Mouse (Mus musculus): Measurements from ENCODE around the gene Sar1b.

The Sar1b gene

DNA sequence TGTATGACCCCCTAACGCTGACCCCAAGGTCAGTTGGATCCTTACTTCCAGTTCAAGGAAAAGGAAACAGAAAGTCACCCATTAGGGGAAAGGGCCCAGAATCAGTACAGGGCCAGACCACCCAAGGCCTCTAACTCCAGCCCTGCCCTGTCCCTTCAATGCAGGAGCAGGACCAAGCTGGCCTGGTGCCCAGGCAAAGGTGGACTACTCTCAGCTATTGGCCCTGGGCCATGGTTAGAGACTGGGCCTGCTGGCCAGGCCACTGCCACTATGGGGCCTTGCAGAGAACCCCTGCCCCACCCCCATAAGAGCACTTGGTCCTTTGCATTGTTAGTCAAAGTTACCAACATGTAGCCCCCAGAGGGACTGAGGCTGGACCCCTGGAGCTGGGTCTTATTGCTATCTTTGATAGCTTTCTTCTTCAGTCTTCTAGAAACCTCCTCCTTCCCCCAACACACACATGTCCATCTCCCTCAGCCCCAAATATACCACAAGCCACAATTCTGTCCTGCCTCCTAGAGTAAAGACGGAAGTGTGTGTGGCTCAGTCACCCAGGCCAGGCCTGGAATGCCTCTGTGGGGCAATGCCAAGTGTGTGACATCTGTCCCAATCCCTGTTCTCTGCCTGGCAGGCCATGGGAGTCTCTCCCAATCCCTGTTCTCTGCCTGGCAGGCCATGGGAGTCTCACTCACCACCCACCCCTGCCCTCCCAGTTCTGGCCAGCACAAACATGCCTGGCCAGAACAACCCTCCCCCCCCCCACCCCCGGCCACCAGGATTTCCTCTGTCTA lies 60.7 kb downstream of the Sar1b start:
- no peak for ATAC-seq (ENCODE audit: insufficient number of reproducible peaks, low FRiP score, low TSS enrichment)

- no peak for ATAC-seq (ENCODE audit: insufficient number of reproducible peaks, low FRiP score, low TSS enrichment)
Measured at GRCm38 (mm10) chr11:51824867-51825424, 61.5 kb downstream of the Sar1b start.

- peak; percentile 95 for ATAC-seq (ENCODE audit: insufficient number of reproducible peaks, low FRiP score, low TSS enrichment)
Measured at GRCm38 (mm10) chr11:51831962-51832909, 68.7 kb downstream of the Sar1b start.

DNA sequence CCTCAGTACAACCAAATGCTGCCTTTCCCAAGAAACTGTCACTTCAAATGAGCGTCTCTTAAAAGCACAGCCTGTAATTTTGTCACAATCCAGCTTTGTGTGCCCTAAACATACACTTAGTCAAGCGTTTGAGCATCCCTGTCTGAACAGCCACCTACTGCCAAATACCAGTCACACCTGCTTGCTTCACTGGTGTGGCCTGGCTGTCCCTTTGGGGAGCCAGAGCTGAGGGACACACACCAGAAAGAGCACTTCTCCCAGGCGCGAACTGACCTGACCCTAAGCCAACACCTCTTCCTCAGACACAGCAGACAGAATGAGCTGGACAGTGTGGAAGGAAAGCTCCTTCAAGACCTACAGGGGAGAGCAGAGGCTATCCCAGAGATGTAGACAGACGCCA lies 69.5 kb downstream of the Sar1b start:
- no peak for ATAC-seq (ENCODE audit: insufficient number of reproducible peaks, low FRiP score, low TSS enrichment)

DNA sequence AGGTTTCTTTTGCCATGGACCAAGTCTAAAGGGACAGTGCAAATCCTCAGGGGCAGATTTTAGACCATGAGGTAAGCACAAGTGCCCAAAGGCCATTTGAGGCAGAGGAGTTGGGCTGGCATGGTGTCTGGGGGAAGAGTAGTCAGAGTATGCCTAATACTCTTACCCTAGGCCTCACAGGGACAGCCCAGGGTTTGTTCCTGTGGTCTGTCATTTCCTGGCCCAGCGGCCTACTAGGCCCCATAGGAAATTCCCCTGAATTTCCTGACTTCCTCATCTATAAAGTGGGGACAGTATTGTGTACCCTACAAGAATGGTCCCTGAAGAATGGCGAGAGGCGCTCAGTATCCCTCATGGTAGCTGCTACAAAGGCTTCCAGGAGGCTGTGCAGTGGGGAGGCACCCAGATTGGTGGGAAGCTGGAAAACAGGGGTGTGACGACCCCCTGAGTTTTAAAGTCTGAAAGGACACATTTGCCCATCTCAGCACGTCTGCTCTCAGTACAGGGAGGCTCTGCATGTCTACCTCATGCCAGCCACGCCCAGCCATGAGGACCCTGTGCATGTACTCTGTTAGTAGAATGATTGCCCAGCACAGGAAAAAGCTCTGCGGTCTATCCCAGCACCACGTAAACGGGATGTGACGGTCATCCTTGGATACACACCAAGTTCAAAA lies 70.0 kb downstream of the Sar1b start:
- ATAC-seq (ENCODE audit: insufficient number of reproducible peaks, low FRiP score, low TSS enrichment), result no peak

DNA sequence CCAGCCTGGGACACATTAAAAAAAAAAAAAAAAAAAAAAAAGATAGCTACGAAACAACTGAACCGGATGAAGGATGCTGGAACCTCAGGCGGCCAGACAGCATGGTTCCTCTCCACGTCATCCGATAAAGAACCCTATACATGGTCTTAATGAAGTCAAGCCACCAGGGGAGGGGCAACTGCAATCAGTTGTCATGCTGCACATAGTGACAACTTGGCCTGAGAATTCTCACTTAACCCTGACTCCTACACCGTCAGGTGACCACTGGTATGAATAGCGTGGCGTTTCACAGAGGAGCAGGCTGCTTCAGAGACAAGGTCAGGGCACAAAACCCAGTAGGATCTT lies 70.6 kb downstream of the Sar1b start:
- no peak for ATAC-seq (ENCODE audit: insufficient number of reproducible peaks, low FRiP score, low TSS enrichment)

- no peak for ATAC-seq (ENCODE audit: insufficient number of reproducible peaks, low FRiP score, low TSS enrichment)
Measured at GRCm38 (mm10) chr11:51835598-51835997, 72.1 kb downstream of the Sar1b start.

DNA sequence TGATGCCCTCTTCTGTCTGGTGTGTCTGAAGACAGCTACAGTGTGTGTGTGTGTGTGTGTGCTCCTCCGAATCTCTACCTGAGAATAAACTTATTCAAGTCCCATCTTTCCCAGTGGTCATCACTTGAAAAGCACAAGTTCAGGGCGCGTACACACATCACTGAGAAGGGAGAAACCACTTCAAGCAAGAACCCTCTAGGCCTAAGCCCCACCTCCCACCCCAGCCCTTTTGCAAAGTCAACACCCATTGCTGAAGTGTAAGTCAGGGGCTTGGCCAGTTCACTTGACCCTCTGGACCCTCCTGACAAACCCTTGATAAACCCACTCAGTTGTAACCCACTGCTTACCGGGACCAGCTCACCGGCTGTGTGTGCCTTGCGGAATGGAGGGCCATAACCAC lies 73.0 kb downstream of the Sar1b start:
- ATAC-seq (ENCODE audit: insufficient number of reproducible peaks, low FRiP score, low TSS enrichment), result no peak

DNA sequence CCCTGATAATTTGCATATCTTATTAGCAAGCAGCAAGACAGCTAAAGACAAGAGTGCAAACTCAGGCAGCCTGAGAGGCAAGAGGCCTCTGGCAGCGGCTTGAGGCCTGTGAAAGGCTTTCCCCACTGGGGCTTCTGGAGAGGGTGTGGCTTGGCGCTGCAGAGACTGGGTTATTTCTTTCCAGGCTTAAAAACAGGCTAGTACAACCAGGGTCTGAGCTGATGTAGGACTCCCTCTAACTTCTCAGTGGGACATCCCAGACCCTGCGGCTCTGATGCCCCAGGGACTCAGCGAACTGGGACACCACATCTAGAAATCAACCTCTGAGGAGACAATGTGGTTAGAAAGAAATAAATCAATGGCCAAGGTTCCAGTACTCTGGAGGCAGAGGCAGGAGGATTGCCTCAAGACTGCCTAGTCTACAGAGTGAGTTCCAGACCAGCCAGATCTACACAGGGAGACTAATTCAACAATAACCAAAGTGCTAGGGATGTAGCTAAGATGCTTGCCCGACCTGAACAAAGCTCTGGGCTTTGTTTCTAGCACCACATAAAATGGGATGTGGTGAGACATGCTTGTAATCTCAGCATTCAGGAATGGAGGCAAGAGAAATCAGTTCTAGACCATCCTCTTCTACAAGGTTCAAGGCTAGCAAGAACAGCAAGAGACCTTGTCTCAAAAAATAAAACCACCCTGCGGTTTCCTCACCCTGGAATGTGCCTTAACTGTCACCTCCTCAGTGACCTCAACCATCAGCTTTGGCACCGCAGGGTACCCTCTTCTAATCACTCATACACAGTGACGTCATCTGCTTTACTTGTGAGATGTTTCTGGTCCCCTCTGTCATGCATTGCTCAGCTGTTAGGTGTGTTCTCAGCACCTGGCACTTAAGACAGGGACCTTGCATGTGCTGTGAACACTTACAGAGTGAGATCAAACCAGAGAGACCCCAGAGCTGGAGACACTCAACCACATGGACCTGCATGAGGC lies 74.0 kb downstream of the Sar1b start:
- ATAC-seq (ENCODE audit: insufficient number of reproducible peaks, low FRiP score, low TSS enrichment), result no peak

DNA sequence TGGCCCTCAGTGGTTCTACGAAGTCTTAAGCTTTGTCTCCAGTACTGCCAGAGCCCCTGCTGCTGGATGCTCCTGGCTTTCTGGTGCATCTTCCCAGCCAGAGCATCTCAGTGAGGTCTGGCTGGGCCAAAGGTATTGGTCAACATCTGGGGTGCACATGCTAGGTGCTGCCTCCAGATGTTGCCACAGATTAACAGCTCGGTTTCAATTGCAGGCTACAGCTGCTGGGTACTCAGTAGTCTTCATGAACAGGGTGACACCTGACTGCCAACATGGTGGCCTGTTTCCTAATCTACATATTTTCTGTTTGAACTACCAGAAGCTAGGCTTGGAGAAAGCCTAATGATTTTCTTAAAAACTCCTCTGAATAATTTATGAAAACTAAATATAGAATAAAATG lies 75.6 kb downstream of the Sar1b start:
- ATAC-seq (ENCODE audit: insufficient number of reproducible peaks, low FRiP score, low TSS enrichment), result no peak

DNA sequence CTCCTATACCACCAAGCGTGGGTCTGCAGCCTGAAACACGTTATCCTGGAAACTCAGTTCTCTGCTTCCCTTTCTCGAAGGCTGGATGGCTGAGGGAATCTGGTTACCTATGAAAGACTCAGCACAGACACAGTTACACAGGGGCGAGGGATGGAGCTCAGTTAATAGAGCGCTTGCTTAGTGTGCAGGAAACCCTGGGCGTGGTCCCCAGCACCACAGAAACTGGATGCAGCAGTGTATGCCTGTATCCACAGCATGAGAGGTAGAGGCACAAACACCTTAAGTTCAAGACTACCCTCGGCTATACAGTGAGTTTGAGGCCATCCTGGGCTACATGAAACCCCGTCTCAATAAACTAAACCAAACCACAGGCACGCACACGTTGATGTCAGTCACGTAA lies 76.5 kb downstream of the Sar1b start:
- ATAC-seq (ENCODE audit: insufficient number of reproducible peaks, low FRiP score, low TSS enrichment), result no peak

DNA sequence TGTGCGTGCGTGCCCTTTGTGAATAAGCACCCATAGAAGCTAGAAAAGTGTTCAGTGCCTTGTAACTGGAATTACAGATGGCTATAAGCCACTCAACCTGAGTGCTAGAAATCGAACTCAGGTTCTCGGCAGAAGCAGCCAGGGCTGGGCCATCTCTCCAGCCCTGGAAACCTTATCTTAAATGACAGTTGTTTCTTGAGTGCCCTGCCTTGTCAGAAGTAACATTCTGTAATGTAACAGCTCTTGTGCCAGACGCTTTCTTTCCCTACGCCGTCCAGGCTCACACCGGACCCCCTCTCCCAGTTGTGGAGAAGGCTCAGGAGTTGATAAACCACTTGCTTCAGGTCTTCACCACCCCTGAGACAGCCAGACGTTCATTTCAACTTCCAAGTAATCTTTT lies 77.2 kb downstream of the Sar1b start:
- ATAC-seq (ENCODE audit: insufficient number of reproducible peaks, low FRiP score, low TSS enrichment), result no peak

DNA sequence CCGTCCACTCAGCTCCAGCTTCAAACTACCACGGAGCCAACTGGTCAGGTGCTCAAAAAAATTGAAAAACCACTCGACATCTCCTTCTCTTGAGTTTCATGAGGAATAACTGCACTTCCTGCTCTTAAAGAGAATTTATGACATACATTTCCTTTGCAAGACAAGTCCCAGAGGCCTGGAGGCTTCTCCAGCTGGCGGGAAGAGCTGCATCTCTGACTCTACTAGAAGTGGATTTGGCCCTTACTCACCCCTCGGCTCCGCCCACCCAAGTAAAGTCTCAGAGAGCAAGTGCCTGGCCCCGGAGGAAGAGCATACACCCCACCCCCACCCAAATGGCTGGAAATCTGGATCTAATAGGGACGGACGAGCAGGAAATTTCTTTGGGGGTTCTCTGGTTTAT lies 77.7 kb downstream of the Sar1b start:
- ATAC-seq (ENCODE audit: insufficient number of reproducible peaks, low FRiP score, low TSS enrichment), result no peak
